Mouse (Mus musculus) adipocyte (in vitro differentiated cells): Measurements from ENCODE around the gene Rps3.
A peak's percentile ranks its signal among the peaks of the same experiment; 100 is the strongest.
"Not testable (repeated sequence)": the region's sequence is repeated elsewhere in the genome, so short reads cannot be mapped to it uniquely, and the experiment has no call there.

Experiments used
- DNase-seq: peaks from one replicate; pipeline ENCODE4 v3.0.0-alpha.2; 2016; ENCODE audit warnings: low spot score

Gene Rps3

GRCm38 (mm10) chr7:99483271-99483923, at the start of gene Rps3:
Gene Rps3, minus strand, starts transcription at chr7:99483738.
- peak; percentile 95 for DNase-seq

GRCm38 (mm10) chr7:99532526-99532925, 49.0 kb upstream of the Rps3 start:
- no peak for DNase-seq

- no peak for DNase-seq
Observed at GRCm38 (mm10) chr7:99531408-99531970, 48.0 kb upstream of the Rps3 start.

GRCm38 (mm10) chr7:99529410-99529809, 45.9 kb upstream of the Rps3 start:
- DNase-seq: no peak

GRCm38 (mm10) chr7:99528547-99528946, 45.0 kb upstream of the Rps3 start:
- DNase-seq: no peak

- DNase-seq: no peak
Observed at GRCm38 (mm10) chr7:99523837-99524236, 40.3 kb upstream of the Rps3 start.

- peak; percentile 52 for DNase-seq
Observed at GRCm38 (mm10) chr7:99523121-99523520, 39.6 kb upstream of the Rps3 start.

GRCm38 (mm10) chr7:99518954-99519644, 35.6 kb upstream of the Rps3 start:
- peak; percentile 10 for DNase-seq

- DNase-seq: no peak
Observed at GRCm38 (mm10) chr7:99516814-99517157, 33.2 kb upstream of the Rps3 start.

GRCm38 (mm10) chr7:99516092-99516813, 32.7 kb upstream of the Rps3 start:
- DNase-seq: no peak

GRCm38 (mm10) chr7:99510087-99510501, 26.6 kb upstream of the Rps3 start:
- DNase-seq: peak; percentile 23

GRCm38 (mm10) chr7:99508187-99508586, 24.6 kb upstream of the Rps3 start:
- DNase-seq: not testable (repeated sequence)

GRCm38 (mm10) chr7:99504556-99504955, 21.0 kb upstream of the Rps3 start:
- no peak for DNase-seq

- no peak for DNase-seq
Observed at GRCm38 (mm10) chr7:99501148-99501547, 17.6 kb upstream of the Rps3 start.

- DNase-seq: no peak
Observed at GRCm38 (mm10) chr7:99500655-99501054, 17.1 kb upstream of the Rps3 start.

GRCm38 (mm10) chr7:99500201-99500600, 16.7 kb upstream of the Rps3 start:
- peak; percentile 74 for DNase-seq

GRCm38 (mm10) chr7:99499128-99499527, 15.6 kb upstream of the Rps3 start:
- peak; percentile 85 for DNase-seq

GRCm38 (mm10) chr7:99489708-99490107, 6.2 kb upstream of the Rps3 start:
- no peak for DNase-seq

GRCm38 (mm10) chr7:99484679-99485078, 1.1 kb upstream of the Rps3 start:
- no peak for DNase-seq

- no peak for DNase-seq
Observed at GRCm38 (mm10) chr7:99483924-99484319, 384 bp upstream of the Rps3 start.

GRCm38 (mm10) chr7:99482637-99483036, 901 bp downstream of the Rps3 start:
- DNase-seq: no peak

- no peak for DNase-seq
Observed at GRCm38 (mm10) chr7:99477235-99477634, 6.3 kb downstream of the Rps3 start.
